ENCODE assay signal across 25 mouse cellular contexts in genomic region chr14:103059495-103059894, GRCm38 (mm10). TPM values are rescaled to one million over a fixed set of nuclear protein-coding genes. Genes with fewer than 3 reads are reported as not detected.
DNase-seq lines count a peak whose midpoint lies in the region; ATAC-seq lines count a peak whose summit lies in the region.
"Had no signal": no experiment of that assay in that cellular context is flagged by ENCODE, and none has a peak within 500 bp of the region (broad histone marks: within the 10 kb centered on the region; RNA-seq: fewer than 3 reads in every experiment).

No protein-coding gene starts in this region.

- H3K9ac ChIP-seq in liver, embryonic 13.5 days = no peak overlapping the region
- no peak overlapping the region for H3K9ac ChIP-seq in liver, embryonic 16.5 days (ENCODE audit: low read depth, low read length)
- H3K9ac ChIP-seq: forebrain, embryonic 13.5 days; hindbrain, embryonic 14.5 days; intestine, embryonic 15.5 days; limb, embryonic 15.5 days; midbrain, embryonic 12.5 days had no signal

- 0 out of 2 replicates have a peak, but pooled peaks have one; percentile 41 for ATAC-seq in liver, embryonic 13.5 days (ENCODE audit: low read depth)
- 0 out of 2 replicates have a peak, but pooled peaks have one; percentile 27 for ATAC-seq in liver, embryonic 16.5 days (ENCODE audit: low read depth)
- ATAC-seq in cerebellum, adult (ENCODE audit: insufficient number of reproducible peaks, low FRiP score, low TSS enrichment) = no peak
- ATAC-seq: forebrain, embryonic 13.5 days; intestine, embryonic 15.5 days had no signal

- no peaks in the 10 kb centered on the region for H3K27me3 ChIP-seq in liver, embryonic 13.5 days
- H3K27me3 ChIP-seq in liver, embryonic 16.5 days (ENCODE audit: control insufficient read depth, insufficient read depth, low read depth, low read length) = no peaks in the 10 kb centered on the region
- H3K27me3 ChIP-seq: forebrain, embryonic 13.5 days; intestine, embryonic 15.5 days; limb, embryonic 15.5 days; midbrain, embryonic 12.5 days had no signal

- H3K36me3 ChIP-seq in liver, embryonic 13.5 days = no peaks in the 10 kb centered on the region
- no peaks in the 10 kb centered on the region for H3K36me3 ChIP-seq in liver, embryonic 16.5 days (ENCODE audit: control insufficient read depth, insufficient read depth)
- H3K36me3 ChIP-seq: intestine, embryonic 15.5 days; limb, embryonic 15.5 days; midbrain, embryonic 12.5 days had no signal

- 69% methylated on average over 10 of the region's 10 CpGs for WGBS in liver, embryonic 13.5 days (ENCODE audit: insufficient replicate concordance)
- WGBS in liver, embryonic 16.5 days (ENCODE audit: insufficient replicate concordance) = 62% methylated on average over 10 of the region's 10 CpGs

- H3K4me3 ChIP-seq in liver, embryonic 13.5 days (replicated peaks) = no peak overlapping the region
- H3K4me3 ChIP-seq in liver, embryonic 16.5 days (ENCODE audit: low read depth, low read length) = no peak overlapping the region
- H3K4me3 ChIP-seq: forebrain, embryonic 13.5 days; intestine, embryonic 15.5 days; limb, embryonic 15.5 days; midbrain, embryonic 12.5 days had no signal

- no peaks in the 10 kb centered on the region for H3K9me3 ChIP-seq in liver, embryonic 13.5 days (replicated peaks)
- H3K9me3 ChIP-seq in liver, embryonic 16.5 days (replicated peaks; ENCODE audit: control insufficient read depth, low read length) = no peaks in the 10 kb centered on the region
- H3K9me3 ChIP-seq: forebrain, embryonic 13.5 days; intestine, embryonic 15.5 days; limb, embryonic 15.5 days; midbrain, embryonic 12.5 days had no signal

- no peak for DNase-seq in liver, embryonic 13.5 days
- no peak for DNase-seq in liver
- peak; percentile 16 to 55 for DNase-seq in spleen, postnatal 4 days (ENCODE audit: low spot score in 2 of 2)
- no peak for DNase-seq in spleen, postnatal 36 days (ENCODE audit: low spot score in 2 of 2)
- no peak for DNase-seq in gastrocnemius, postnatal 4 days (ENCODE audit: low spot score in 2 of 2)
- DNase-seq in layer of hippocampus, postnatal 14 days (ENCODE audit: low spot score in 2 of 2) = no peak
- DNase-seq: cerebellum, adult 11-12 months; cerebellum, postnatal 36 days; gastrocnemius, postnatal 14 days; right cerebral cortex, postnatal 25 days; thymus, postnatal 36 days had no signal

- no peaks in the 10 kb centered on the region for H3K4me1 ChIP-seq in liver, embryonic 13.5 days (replicated peaks)
- H3K4me1 ChIP-seq in liver, embryonic 16.5 days (ENCODE audit: control insufficient read depth, low read depth, low read length) = no peaks in the 10 kb centered on the region
- H3K4me1 ChIP-seq: forebrain, embryonic 13.5 days; intestine, embryonic 15.5 days; limb, embryonic 15.5 days; midbrain, embryonic 12.5 days had no signal

- no peak overlapping the region for H3K4me2 ChIP-seq in liver, embryonic 13.5 days
- H3K4me2 ChIP-seq in liver, embryonic 16.5 days (ENCODE audit: low read depth, low read length) = no peak overlapping the region
- H3K4me2 ChIP-seq: forebrain, embryonic 13.5 days; heart, embryonic 11.5 days; hindbrain, embryonic 14.5 days; intestine, embryonic 15.5 days; limb, embryonic 15.5 days; midbrain, embryonic 12.5 days had no signal

- no peak overlapping the region for H3K27ac ChIP-seq in liver, embryonic 13.5 days
- H3K27ac ChIP-seq in liver, embryonic 16.5 days (ENCODE audit: low read length) = no peak overlapping the region
- H3K27ac ChIP-seq: forebrain, embryonic 13.5 days; hindbrain, embryonic 14.5 days; intestine, embryonic 15.5 days; kidney, postnatal 0 days; limb, embryonic 15.5 days; midbrain, embryonic 12.5 days had no signal

RNA-seq across cellular contexts. Expression of gene Cln5, which starts 10.5 kb away (rescaled TPM):
- polyA plus RNA-seq in liver, embryonic 13.5 days (2015; fragmentation: Nextera tagmentation; extraction: Ambion mirVana) = 20.9 and 25.2 TPM in 2 replicates
- 17.0 and 17.2 TPM in 2 replicates for polyA plus RNA-seq in liver, embryonic 16.5 days (2015; fragmentation: Nextera tagmentation; extraction: Ambion mirVana)
- 10 to 100 TPM; 14.4 to 15.2 TPM for total RNA-seq in gastrocnemius, postnatal 4 days (2021)
- 1 to 10 TPM; 6.4 to 8.9 TPM for total RNA-seq in layer of hippocampus, postnatal 14 days (2021)

RNA-seq across cellular contexts. Expression of gene Acod1, which starts 12.7 kb away (rescaled TPM):
- 0.09 and 0.12 TPM in 2 replicates for polyA plus RNA-seq in liver, embryonic 13.5 days (2015; fragmentation: Nextera tagmentation; extraction: Ambion mirVana)
- 0.05 TPM in 1 of 2 replicates, not detected in the other for polyA plus RNA-seq in liver, embryonic 16.5 days (2015; fragmentation: Nextera tagmentation; extraction: Ambion mirVana)
- not detected for total RNA-seq in gastrocnemius, postnatal 4 days (2021)
- not detected for total RNA-seq in layer of hippocampus, postnatal 14 days (2021)
- total RNA-seq: adrenal gland, adult 18-20 months; gastrocnemius, postnatal 14 days; heart, postnatal 25 days; layer of hippocampus, adult 18-20 months; left cerebral cortex, postnatal 10 days had no signal
- polyA plus RNA-seq: forebrain, embryonic 13.5 days; heart, embryonic 11.5 days; hindbrain, embryonic 14.5 days; kidney, postnatal 0 days; limb, embryonic 15.5 days; midbrain, embryonic 12.5 days; neural tube, embryonic 14.5 days had no signal

RNA-seq across cellular contexts. Expression of gene Fbxl3, which starts 39.9 kb away (rescaled TPM):
- polyA plus RNA-seq in liver, embryonic 13.5 days (2015; fragmentation: Nextera tagmentation; extraction: Ambion mirVana) = 10.5 and 13.9 TPM in 2 replicates
- polyA plus RNA-seq in liver, embryonic 16.5 days (2015; fragmentation: Nextera tagmentation; extraction: Ambion mirVana) = 13.7 and 14.6 TPM in 2 replicates
- 10 to 100 TPM; 52.2 to 63.6 TPM for total RNA-seq in gastrocnemius, postnatal 4 days (2021)
- total RNA-seq in layer of hippocampus, postnatal 14 days (2021) = 10 to 100 TPM; 71.5 to 71.8 TPM

Comparison
In these comparisons a context has a peak if more than half of its experiments do, and no peak if none do; other contexts are left out.
1. DNase-seq: peak in spleen, postnatal 4 days (2 of 2); none in liver, embryonic 13.5 days (single experiment), liver (single experiment), spleen, postnatal 36 days (0 of 2), gastrocnemius, postnatal 4 days (0 of 2) and layer of hippocampus, postnatal 14 days (0 of 2).